Mouse (Mus musculus): ENCODE results near the gene Alppl2. TPM values are rescaled to one million over a fixed set of nuclear protein-coding genes. Genes with fewer than 3 reads are reported as not detected.
A peak's percentile ranks its signal among the peaks of the same experiment; 100 is the strongest.

Gene Alppl2
- polyA plus RNA-seq, 1 experiment, result 7.3 TPM

DNA sequence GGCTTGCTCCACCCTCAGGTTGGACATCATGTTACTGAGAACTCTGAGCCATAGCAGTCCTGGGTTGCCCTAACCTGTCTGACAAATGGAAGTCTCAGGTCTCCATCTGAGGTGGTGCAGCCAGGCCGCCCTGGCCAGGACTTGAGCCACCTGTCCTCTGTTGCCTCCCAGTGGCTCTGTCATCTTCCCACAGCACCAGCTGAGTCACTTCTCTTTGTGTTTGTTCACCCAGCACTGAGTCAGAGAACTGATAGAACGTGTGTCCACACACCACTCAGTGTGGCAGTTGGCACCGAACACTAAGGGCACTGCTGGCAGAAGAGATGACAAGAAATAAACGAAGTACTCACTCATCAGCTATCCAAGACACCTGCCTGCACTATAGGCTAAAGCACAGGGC lies 38.4 kb downstream of the Alppl2 start:
- Histone ChIP-seq H3K27me3 (ENCODE audit: control insufficient read depth, insufficient read depth, low read length) (no peaks in the 10 kb centered on the region), H3K4me1 (ENCODE audit: control insufficient read depth, insufficient read depth, insufficient read length, low read length) (no peaks in the 10 kb centered on the region), H3K4me3 (ENCODE audit: low read depth, low read length) (no peak overlapping the region), H3K36me3 (ENCODE audit: control insufficient read depth, insufficient read depth, low read length) (peaks cover 6% of the 10 kb centered on the region; the same call in 1 of the 2 replicates), H3K27ac (ENCODE audit: insufficient read depth, low read depth, low read length) (no peak overlapping the region)
- 73% methylated on average over 4 of the region's 4 CpGs for WGBS
- TF ChIP-seq POLR2A (IDR thresholded peaks at IDR 0.05; ENCODE audit: low read depth, low read length) (no peak), CTCF (IDR thresholded peaks at IDR 0.05; ENCODE audit: extremely low read depth, insufficient read length, insufficient replicate concordance, low read depth, low read length) (no peak)

DNA sequence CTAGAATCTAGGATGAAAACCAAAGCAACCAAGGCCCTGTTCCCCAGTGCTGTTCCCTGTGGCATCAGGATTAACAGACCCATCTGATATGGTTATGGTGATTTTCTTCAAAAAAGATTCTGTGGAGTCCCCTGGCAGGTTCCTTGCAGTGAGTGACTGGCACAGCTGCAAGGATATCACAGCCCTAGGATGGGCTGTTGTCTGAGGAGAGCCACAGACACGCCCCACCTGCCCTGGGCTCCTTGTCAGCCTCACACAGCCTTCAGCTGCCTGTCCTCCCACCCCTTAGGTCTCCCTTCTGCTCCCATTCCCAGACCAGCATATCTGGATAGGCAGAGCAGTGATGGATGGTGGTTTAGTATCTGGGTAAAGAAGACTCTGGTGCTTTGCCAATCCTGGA lies 39.0 kb downstream of the Alppl2 start:
- no peaks in the 10 kb centered on the region for H3K27me3 ChIP-seq (ENCODE audit: control insufficient read depth, insufficient read depth, low read length)
- H3K27ac ChIP-seq (ENCODE audit: insufficient read depth, low read depth, low read length), result no peak overlapping the region
- TF ChIP-seq POLR2A (IDR thresholded peaks at IDR 0.05; ENCODE audit: low read depth, low read length) (no peak), CTCF (IDR thresholded peaks at IDR 0.05; ENCODE audit: extremely low read depth, insufficient read length, insufficient replicate concordance, low read depth, low read length) (no peak)
- no peak overlapping the region for H3K4me3 ChIP-seq (ENCODE audit: low read depth, low read length)
- peaks cover 6% of the 10 kb centered on the region; the same call in 1 of the 2 replicates for H3K36me3 ChIP-seq (ENCODE audit: control insufficient read depth, insufficient read depth, low read length)
- 86% methylated on average over 1 of the region's 1 CpGs for WGBS
- no peaks in the 10 kb centered on the region for H3K4me1 ChIP-seq (ENCODE audit: control insufficient read depth, insufficient read depth, insufficient read length, low read length)

DNA sequence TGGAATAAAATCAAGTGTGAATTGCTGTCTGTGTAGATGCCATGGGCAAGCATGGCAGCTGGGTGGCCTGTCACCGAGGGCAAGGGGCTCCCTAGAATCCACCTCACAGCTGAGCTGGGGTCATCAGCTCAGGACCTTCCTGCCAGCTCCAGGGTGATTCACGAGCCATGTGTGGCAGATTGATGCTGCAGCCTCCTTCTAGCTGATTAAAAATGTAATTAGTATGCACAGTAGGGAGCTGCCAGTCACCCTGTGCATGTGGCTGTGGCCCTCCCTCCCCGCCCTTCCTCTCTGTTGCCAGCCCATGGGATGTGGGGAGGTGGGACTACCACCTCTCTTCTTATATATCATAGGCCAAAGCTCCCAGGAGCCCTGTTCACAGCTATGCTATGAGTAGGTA lies 39.7 kb downstream of the Alppl2 start:
- no peaks in the 10 kb centered on the region for H3K4me1 ChIP-seq (ENCODE audit: control insufficient read depth, insufficient read depth, insufficient read length, low read length)
- TF ChIP-seq POLR2A (IDR thresholded peaks at IDR 0.05; ENCODE audit: low read depth, low read length) (no peak), CTCF (IDR thresholded peaks at IDR 0.05; ENCODE audit: extremely low read depth, insufficient read length, insufficient replicate concordance, low read depth, low read length) (no peak)
- WGBS, result 84% methylated on average over 3 of the region's 3 CpGs
- H3K36me3 ChIP-seq (ENCODE audit: control insufficient read depth, insufficient read depth, low read length), result peaks cover 6% of the 10 kb centered on the region; the same call in 1 of the 2 replicates
- no peaks in the 10 kb centered on the region for H3K27me3 ChIP-seq (ENCODE audit: control insufficient read depth, insufficient read depth, low read length)
- H3K4me3 ChIP-seq (ENCODE audit: low read depth, low read length), result no peak overlapping the region
- H3K27ac ChIP-seq (ENCODE audit: insufficient read depth, low read depth, low read length), result no peak overlapping the region

DNA sequence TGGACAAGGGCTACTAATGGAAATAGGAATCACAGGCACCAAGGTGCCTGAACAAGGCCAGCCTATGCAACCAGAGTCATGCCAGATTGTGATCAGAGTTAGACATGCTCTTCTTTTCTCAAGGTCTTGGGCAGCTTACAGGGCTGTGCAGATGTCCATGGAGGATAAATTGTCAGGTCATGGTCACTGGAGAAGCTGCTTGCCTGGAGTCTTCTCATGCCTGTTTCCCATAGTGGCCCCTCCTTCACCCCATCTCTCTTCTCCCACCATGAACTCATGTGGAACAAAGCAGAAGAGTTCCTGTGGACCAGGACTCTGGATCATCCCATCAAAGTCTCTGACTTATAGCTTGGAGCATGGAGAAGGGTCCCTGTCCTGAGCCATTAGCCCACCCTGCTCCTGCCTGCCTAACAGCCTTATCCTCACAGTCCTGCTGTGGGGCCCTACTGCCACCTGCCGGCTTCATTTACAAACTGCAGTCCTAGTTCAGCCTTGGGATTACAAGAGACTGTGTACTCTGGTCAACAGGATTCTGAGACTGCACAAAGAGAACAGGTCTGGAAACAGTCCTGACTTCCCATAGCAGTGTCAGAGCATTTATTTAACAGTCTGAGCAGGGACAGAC lies 47.8 kb downstream of the Alppl2 start:
- peak; percentile 90; the same call in 1 of the 2 replicates for TF ChIP-seq CTCF (IDR thresholded peaks at IDR 0.05; ENCODE audit: extremely low read depth, insufficient read length, insufficient replicate concordance, low read depth, low read length)
- no peak for TF ChIP-seq POLR2A (IDR thresholded peaks at IDR 0.05; ENCODE audit: low read depth, low read length)
- no peak overlapping the region for H3K27ac ChIP-seq (ENCODE audit: insufficient read depth, low read depth, low read length)
- peaks cover 2% of the 10 kb centered on the region; the same call in 1 of the 2 replicates for H3K36me3 ChIP-seq (ENCODE audit: control insufficient read depth, insufficient read depth, low read length)
- whole genome bisulfite sequencing, result 0% methylated on average over 1 of the region's 1 CpGs
- no peaks in the 10 kb centered on the region for H3K27me3 ChIP-seq (ENCODE audit: control insufficient read depth, insufficient read depth, low read length)
- no peaks in the 10 kb centered on the region for H3K4me1 ChIP-seq (ENCODE audit: control insufficient read depth, insufficient read depth, insufficient read length, low read length)
- no peak overlapping the region for H3K4me3 ChIP-seq (ENCODE audit: low read depth, low read length)

DNA sequence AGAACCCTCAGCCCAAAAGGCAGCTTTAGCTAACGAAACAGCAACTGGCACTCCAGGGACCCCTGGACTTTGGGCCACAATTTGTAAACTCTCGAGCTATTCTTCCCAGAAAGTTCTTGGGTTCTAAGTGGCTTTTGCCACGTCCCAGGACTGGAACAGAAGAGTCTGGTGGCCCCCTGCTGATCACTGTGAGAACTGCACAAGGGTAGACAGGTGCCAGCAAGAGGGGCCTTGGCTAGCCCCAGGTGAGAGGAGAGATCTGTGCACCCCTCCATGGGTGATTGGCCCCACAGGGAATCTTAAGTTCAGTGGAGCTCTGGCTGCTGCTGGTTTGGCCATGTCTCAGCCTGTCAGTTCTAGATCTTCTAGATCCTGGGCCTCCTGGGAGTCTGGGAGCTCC lies 48.6 kb downstream of the Alppl2 start:
- Histone ChIP-seq H3K4me1 (ENCODE audit: control insufficient read depth, insufficient read depth, insufficient read length, low read length) (peaks cover 2% of the 10 kb centered on the region; the same call in 1 of the 2 replicates), H3K27me3 (ENCODE audit: control insufficient read depth, insufficient read depth, low read length) (no peaks in the 10 kb centered on the region), H3K36me3 (ENCODE audit: control insufficient read depth, insufficient read depth, low read length) (peaks cover 2% of the 10 kb centered on the region; the same call in 1 of the 2 replicates), H3K27ac (ENCODE audit: insufficient read depth, low read depth, low read length) (no peak overlapping the region), H3K4me3 (ENCODE audit: low read depth, low read length) (no peak overlapping the region)
- 12% methylated on average over 3 of the region's 3 CpGs for WGBS
- TF ChIP-seq CTCF (IDR thresholded peaks at IDR 0.05; ENCODE audit: extremely low read depth, insufficient read length, insufficient replicate concordance, low read depth, low read length) (peak; percentile 72; the same call in 1 of the 2 replicates), POLR2A (IDR thresholded peaks at IDR 0.05; ENCODE audit: low read depth, low read length) (no peak)

DNA sequence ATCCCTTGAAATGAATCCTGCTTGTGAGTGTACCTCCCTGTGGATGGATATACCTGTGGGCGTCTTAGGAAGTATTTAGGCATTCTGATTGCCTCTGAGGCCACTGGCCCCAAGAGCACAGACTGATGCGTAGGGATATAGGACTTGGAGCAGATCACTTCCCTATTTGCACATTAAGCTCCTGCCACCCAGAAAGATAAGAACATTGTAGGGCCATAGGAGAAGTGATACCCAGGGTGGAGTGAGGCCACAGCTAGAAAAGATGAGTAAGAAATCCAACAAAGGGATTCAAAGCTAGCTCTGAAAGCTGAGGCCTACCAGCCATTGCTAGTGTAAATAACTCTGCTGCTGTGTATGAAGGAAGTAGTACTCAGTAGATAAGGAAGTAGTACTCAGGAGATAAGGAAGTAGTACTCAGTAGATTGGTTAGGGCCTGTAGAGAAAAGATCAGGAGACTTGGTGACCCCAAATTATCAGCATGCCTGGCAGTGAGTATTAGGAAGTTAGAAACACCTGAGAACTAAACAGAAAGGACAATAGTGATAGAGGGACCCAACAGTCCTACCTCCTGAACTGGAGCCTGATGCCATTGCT lies 51.2 kb downstream of the Alppl2 start:
- no peaks in the 10 kb centered on the region for H3K27me3 ChIP-seq (ENCODE audit: control insufficient read depth, insufficient read depth, low read length)
- H3K4me3 ChIP-seq (ENCODE audit: low read depth, low read length), result no peak overlapping the region
- 90% methylated on average over 2 of the region's 2 CpGs for WGBS

More for the DNA sequence above, 51.2 kb downstream of the Alppl2 start:
- Histone ChIP-seq H3K36me3 (ENCODE audit: control insufficient read depth, insufficient read depth, low read length) (no peaks in the 10 kb centered on the region), H3K27ac (ENCODE audit: insufficient read depth, low read depth, low read length) (no peak overlapping the region), H3K4me1 (ENCODE audit: control insufficient read depth, insufficient read depth, insufficient read length, low read length) (peaks cover 6% of the 10 kb centered on the region)
- TF ChIP-seq POLR2A (IDR thresholded peaks at IDR 0.05; ENCODE audit: low read depth, low read length) (no peak), CTCF (IDR thresholded peaks at IDR 0.05; ENCODE audit: extremely low read depth, insufficient read length, insufficient replicate concordance, low read depth, low read length) (no peak)

Other genes with a start within 250 kb of the Alppl2 start
- gene Alpi, start 11.7 kb upstream of the Alppl2 start, polyA plus RNA-seq (2012; rRNA removed), result 2,031 and 4,686 TPM in 2 replicates
- 13.5 and 5,678 TPM in 2 replicates for gene Akp3, start 35.0 kb upstream of the Alppl2 start, polyA plus RNA-seq (2012; rRNA removed)
- gene Ecel1, start 66.6 kb upstream of the Alppl2 start, polyA plus RNA-seq (2012; rRNA removed), result 0.22 and 1.7 TPM in 2 replicates
- gene Prss56, start 93.4 kb upstream of the Alppl2 start, polyA plus RNA-seq (2012; rRNA removed), result not detected in 2 replicates
- 0.05 and 0.33 TPM in 2 replicates for gene Chrnd, start 100.7 kb upstream of the Alppl2 start, polyA plus RNA-seq (2012; rRNA removed)
- not detected in 2 replicates for gene Chrng, start 114.7 kb upstream of the Alppl2 start, polyA plus RNA-seq (2012; rRNA removed)
- gene Eif4e2, start 124.0 kb upstream of the Alppl2 start, polyA plus RNA-seq (2012; rRNA removed), result 11.3 and 16.5 TPM in 2 replicates
- 1.1 and 1.5 TPM in 2 replicates for gene Efhd1, start 174.4 kb upstream of the Alppl2 start, polyA plus RNA-seq (2012; rRNA removed)
- gene Gigyf2, start 237.1 kb upstream of the Alppl2 start, polyA plus RNA-seq (2012; rRNA removed), result 10.8 and 26.0 TPM in 2 replicates